Mouse (Mus musculus) liver, adult (tissue): ENCODE results near the gene Srxn1.

Experiments used
- GATA4 ChIP-seq: IDR thresholded peaks from 2 replicates; pipeline ENCODE4 v1.6.1; 2014; ENCODE audit warnings: mild to moderate bottlenecking, low read length; ENCODE audit not compliant: insufficient replicate concordance

Gene Srxn1

DNA sequence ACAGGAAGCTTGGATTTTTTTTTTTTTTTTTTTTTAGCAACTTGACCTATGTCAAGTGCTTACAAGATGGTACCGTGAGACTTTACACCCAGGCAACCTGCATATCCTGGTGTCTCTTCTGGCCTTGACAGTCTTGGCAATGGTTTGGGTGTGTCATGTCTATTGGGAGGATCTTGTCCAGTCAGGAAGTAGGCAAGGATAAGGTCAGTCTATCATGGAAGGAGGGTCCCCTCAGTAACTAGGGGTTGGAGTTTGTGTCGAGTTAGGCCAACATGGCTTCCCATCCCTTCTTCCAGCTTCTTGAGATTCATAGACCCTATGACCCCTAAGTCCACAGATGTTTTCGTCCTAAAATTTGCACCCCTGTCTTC is 894 bp downstream of the Srxn1 start:
- TF ChIP-seq GATA4 = no peak

GRCm38 (mm10) chr2:152106597-152106996 is 1.3 kb downstream of the Srxn1 start:
- TF ChIP-seq GATA4 = no peak

DNA sequence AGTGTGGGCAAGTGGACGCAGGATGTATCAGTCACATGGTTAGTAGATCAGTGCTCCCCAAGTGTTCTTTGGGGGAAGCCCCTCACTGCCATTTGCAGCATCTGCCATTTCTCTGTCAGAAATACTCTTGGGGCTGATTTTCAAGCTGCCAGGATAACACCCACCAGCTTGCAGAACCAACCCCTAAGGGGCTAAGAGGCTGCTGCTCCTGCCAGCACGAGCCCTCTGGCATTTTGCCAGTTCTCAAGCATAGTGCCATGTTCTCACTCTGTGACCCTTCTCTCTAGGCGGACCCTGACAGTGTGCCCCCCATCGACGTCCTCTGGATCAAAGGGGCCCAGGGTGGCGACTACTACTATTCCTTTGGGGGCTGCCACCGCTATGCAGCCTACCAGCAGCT is 3.4 kb downstream of the Srxn1 start:
- no peak for TF ChIP-seq GATA4

GRCm38 (mm10) chr2:152109386-152109785 is 4.1 kb downstream of the Srxn1 start:
- no peak for TF ChIP-seq GATA4

DNA sequence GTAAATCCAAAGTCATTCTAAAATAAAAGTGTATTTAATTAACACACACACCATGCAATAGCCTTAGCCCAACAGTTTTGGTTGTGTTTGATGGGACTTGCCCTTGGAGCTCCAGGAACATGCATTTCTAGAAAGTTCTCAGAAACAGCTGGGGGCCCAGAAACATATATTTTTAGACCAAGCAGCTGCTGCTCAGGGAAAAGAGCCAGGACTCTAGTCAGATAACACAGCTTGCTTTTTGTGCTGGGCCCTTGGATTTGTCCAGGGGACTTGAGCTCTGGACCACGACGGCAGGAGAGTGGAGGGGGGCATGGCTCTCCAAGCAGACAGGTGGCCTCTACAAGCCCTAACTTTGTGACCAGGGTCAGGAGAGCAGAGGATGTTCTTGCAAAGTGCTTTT is 6.0 kb downstream of the Srxn1 start:
- no peak for TF ChIP-seq GATA4

- no peak for TF ChIP-seq GATA4
These were observed 6.6 kb downstream of the Srxn1 start for GRCm38 (mm10) chr2:152111920-152112319.

DNA sequence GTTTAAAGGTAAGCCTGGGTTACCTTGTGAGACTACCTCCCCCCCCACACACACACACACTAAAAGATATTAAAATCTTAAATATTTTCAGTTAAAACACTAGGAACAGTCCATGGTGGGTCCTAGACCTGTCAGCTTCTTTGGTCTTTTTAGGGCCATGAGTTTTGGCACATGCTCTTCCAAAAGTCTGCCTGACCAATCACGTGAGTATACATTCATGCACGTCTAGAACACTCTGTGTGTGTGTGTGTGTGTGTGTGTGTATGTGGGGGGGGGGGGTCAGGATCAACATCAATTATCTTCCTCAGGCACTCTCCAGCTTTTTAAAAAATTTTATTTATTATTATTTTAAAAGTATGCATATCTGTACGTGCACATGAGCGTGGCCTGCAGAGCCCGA is 7.2 kb downstream of the Srxn1 start:
- no peak for TF ChIP-seq GATA4

DNA sequence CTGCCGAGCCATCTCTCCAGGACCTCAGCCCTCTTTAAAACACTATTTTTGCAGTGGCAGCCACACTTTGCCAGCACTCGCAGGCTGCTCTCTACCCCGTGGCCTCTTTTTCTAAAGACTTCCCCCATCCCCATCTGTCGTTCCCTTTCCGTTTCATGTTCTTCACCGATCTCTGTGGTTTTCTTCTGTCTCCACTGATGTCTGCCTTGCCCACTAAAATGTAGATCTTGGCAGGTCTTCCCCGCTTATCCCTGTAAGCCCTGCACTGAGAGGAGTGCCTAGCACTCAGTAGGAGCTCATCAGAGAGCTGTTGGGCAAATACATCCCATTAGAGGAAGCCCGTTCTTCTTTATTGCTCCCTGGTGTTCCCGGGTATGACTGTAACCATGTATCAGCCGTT is 7.7 kb downstream of the Srxn1 start:
- no peak for TF ChIP-seq GATA4

GRCm38 (mm10) chr2:152114057-152114975 is 9.0 kb downstream of the Srxn1 start:
- no peak for TF ChIP-seq GATA4

DNA sequence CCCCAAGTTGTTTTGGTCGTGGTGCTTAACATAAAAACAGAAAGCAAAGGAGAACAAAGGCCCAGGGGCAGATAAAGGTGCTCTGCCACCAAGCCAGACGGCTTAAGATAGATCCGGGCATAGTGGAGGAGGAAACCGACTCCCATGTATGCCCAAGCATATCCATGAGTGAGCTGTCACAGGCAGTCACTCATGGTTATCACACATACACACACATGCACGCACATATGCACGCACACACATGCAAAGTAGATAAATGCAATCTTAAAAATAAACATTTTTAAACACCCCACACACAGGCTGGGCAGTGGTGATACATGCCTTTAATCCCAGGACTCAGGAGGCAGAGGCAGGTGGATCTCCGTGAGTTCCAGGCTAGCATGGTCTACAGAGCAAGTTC is 12.4 kb downstream of the Srxn1 start:
- no peak for TF ChIP-seq GATA4

- TF ChIP-seq GATA4 = no peak
These were observed 14.0 kb downstream of the Srxn1 start for GRCm38 (mm10) chr2:152119228-152119865.

- no peak for TF ChIP-seq GATA4
These were observed 17.6 kb downstream of the Srxn1 start for GRCm38 (mm10) chr2:152122896-152123295.

DNA sequence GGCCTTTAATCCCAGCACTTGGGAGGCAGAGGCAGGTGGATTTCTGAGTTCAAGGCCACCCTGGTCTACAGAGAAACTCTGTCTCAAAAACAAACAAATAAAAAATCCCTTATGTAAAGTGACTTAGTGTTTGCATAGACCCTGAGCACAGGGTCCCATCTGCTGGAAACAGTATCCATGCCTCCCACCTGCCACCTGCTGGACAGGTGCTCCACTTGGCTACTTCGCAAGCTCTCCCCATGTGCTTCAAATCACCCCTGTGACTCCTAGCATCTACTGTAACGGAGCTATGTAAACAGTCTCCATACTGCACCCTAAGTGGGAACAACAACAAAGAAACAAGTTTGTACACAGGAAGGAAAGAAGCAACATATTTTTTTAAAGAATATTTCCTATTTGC is 23.3 kb downstream of the Srxn1 start:
- no peak for TF ChIP-seq GATA4

DNA sequence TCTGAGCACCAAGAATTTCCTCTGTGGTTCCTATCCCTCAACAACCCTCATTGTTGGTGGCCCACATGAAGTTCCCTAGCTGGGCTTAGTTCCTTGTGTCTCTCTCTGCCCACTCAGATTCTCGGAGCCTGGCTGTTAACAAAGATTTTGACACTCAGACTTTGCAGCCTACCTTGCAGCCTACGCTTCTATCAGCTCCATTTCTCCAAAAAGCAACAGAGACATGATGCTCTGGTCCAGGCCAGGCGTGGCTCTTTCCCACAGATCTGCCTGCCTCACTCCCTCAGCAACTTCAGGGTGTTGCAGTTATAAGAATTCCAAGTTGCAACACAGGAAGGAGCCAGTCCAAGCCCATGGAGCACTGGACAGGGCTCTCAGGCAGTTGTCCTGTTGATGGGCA is 24.5 kb downstream of the Srxn1 start:
- TF ChIP-seq GATA4 = no peak

- no peak for TF ChIP-seq GATA4
These were observed 26.7 kb downstream of the Srxn1 start for GRCm38 (mm10) chr2:152132016-152132415.

- no peak for TF ChIP-seq GATA4
These were observed 27.4 kb downstream of the Srxn1 start for GRCm38 (mm10) chr2:152132691-152133090.
